Mouse (Mus musculus) intestine, embryonic 14.5 days (tissue): ENCODE data around the gene Cdh22. TPM values are rescaled to one million over a fixed set of nuclear protein-coding genes. Genes with fewer than 3 reads are reported as not detected.

ENCODE experiments used
- ATAC-seq: fragments of 200-750 bp; cut with Nextera tagmentation; replicated peaks from 2 replicates; pipeline ENCODE4 v1.8.0; 2017; ENCODE audit warnings: low read depth, moderate number of reproducible peaks, moderate TSS enrichment, moderate library complexity; ENCODE audit not compliant: low FRiP score, low TSS enrichment
- DNase-seq: peaks from one replicate; pipeline ENCODE4 v3.0.0-alpha.2; 2018; ENCODE audit warnings: low spot score
- H3K27ac ChIP-seq: fragments of 300-500 bp; sonication (generic); 2 replicates; pipeline ENCODE4 v1.5.1; 2014; ENCODE audit warnings: low read depth, mild to moderate bottlenecking, control low read depth
- H3K27me3 ChIP-seq: fragments of 300-500 bp; sonication (generic); replicated peaks from 2 replicates; pipeline ENCODE4 v1.6.1; 2014; ENCODE audit warnings: low read length, control low read depth; ENCODE audit not compliant: control insufficient read depth, insufficient read depth
- H3K36me3 ChIP-seq: fragments of 300-500 bp; sonication (generic); 2 replicates; pipeline ENCODE4 v1.6.1; 2014; ENCODE audit warnings: low read length, control low read depth; ENCODE audit not compliant: control insufficient read depth, insufficient read depth
- H3K4me1 ChIP-seq: fragments of 300-500 bp; sonication (generic); replicated peaks from 2 replicates; pipeline ENCODE4 v1.6.1; 2014; ENCODE audit warnings: low read length, control low read depth, mixed read lengths; ENCODE audit not compliant: control insufficient read depth, insufficient read depth
- H3K4me2 ChIP-seq: fragments of 300-500 bp; sonication (generic); 2 replicates; pipeline ENCODE4 v1.6.1; 2014; ENCODE audit warnings: low read length
- H3K4me3 ChIP-seq: fragments of 300-500 bp; sonication (generic); 2 replicates; pipeline ENCODE4 v1.5.1; 2014; ENCODE audit warnings: low read depth, low read length, control low read depth, mixed read lengths
- H3K9ac ChIP-seq: fragments of 300-500 bp; sonication (generic); 2 replicates; pipeline ENCODE4 v1.6.1; 2014; ENCODE audit warnings: mild to moderate bottlenecking, low read length
- H3K9me3 ChIP-seq: fragments of 300-500 bp; sonication (generic); 2 replicates; pipeline ENCODE4 v1.6.1; 2016; ENCODE audit warnings: low read length, control low read depth; ENCODE audit not compliant: control insufficient read depth
- WGBS: fragments of 180-500 bp; shearing (Covaris S2); extraction: QIAGEN DNeasy Blood & Tissue Kit; methylation state at CpG from one replicate; pipeline ENCODE4 v1.1.7; 2014; 5-methylcytosine and 5-hydroxymethylcytosine counted together
- polyA plus RNA-seq: library from polyadenylated mRNA; unstranded; fragments of >200 nt; fragmentation: Nextera tagmentation; extraction: Ambion mirVana; gene quantifications from 2 replicates; pipeline ENCODE4 v1.2.1, GENCODE M21; 2014

Gene Cdh22
- polyA plus RNA-seq, 1 experiment from 2014 or later, result 0.12 TPM

GRCm38 (mm10) chr2:165256213-165256612 lies 21.6 kb upstream of the Cdh22 start:
- Histone ChIP-seq H3K4me1 (no peaks in the 10 kb centered on the region), H3K9me3 (no peaks in the 10 kb centered on the region), H3K4me2 (no peak overlapping the region), H3K27ac (no peak overlapping the region), H3K4me3 (no peak overlapping the region), H3K27me3 (peaks cover 35% of the 10 kb centered on the region), H3K36me3 (no peaks in the 10 kb centered on the region), H3K9ac (no peak overlapping the region)
- DNase-seq, result no peak
- ATAC-seq, result no peak
- WGBS, result 64% methylated on average over 10 of the region's 10 CpGs

- H3K27me3 ChIP-seq, result peaks cover 35% of the 10 kb centered on the region
- ATAC-seq (no peak), DNase-seq (no peak)
- 3% methylated on average over 7 of the region's 10 CpGs for WGBS
- no peaks in the 10 kb centered on the region for H3K9me3 ChIP-seq
- no peak overlapping the region for H3K4me2 ChIP-seq
- no peaks in the 10 kb centered on the region for H3K4me1 ChIP-seq
- H3K9ac ChIP-seq, result no peak overlapping the region
- H3K36me3 ChIP-seq, result no peaks in the 10 kb centered on the region
- no peak overlapping the region for H3K27ac ChIP-seq
- H3K4me3 ChIP-seq, result no peak overlapping the region
These were observed 19.2 kb upstream of the Cdh22 start for GRCm38 (mm10) chr2:165253867-165254266.

- Histone ChIP-seq H3K4me3 (no peak overlapping the region), H3K36me3 (no peaks in the 10 kb centered on the region), H3K4me2 (no peak overlapping the region), H3K9me3 (no peaks in the 10 kb centered on the region), H3K27ac (no peak overlapping the region), H3K9ac (no peak overlapping the region), H3K4me1 (no peaks in the 10 kb centered on the region), H3K27me3 (peaks cover 35% of the 10 kb centered on the region)
- 72% methylated on average over 8 of the region's 8 CpGs for WGBS
- DNase-seq (no peak), ATAC-seq (no peak)
These were observed 18.6 kb upstream of the Cdh22 start for GRCm38 (mm10) chr2:165253269-165253668.

GRCm38 (mm10) chr2:165252801-165253200 lies 18.1 kb upstream of the Cdh22 start:
- Histone ChIP-seq H3K9me3 (no peaks in the 10 kb centered on the region), H3K36me3 (no peaks in the 10 kb centered on the region), H3K4me3 (no peak overlapping the region), H3K27me3 (peaks cover 36% of the 10 kb centered on the region), H3K4me2 (no peak overlapping the region), H3K4me1 (no peaks in the 10 kb centered on the region), H3K9ac (no peak overlapping the region), H3K27ac (no peak overlapping the region)
- ATAC-seq (no peak), DNase-seq (no peak)
- 55% methylated on average over 9 of the region's 9 CpGs for WGBS

- Histone ChIP-seq H3K4me3 (no peak overlapping the region), H3K4me1 (no peaks in the 10 kb centered on the region), H3K9me3 (no peaks in the 10 kb centered on the region), H3K36me3 (no peaks in the 10 kb centered on the region), H3K9ac (no peak overlapping the region), H3K27ac (no peak overlapping the region), H3K4me2 (no peak overlapping the region), H3K27me3 (peaks cover 40% of the 10 kb centered on the region)
- no peak for DNase-seq
- WGBS, result 77% methylated on average over 8 of the region's 8 CpGs
- ATAC-seq, result no peak
These were observed 17.7 kb upstream of the Cdh22 start for GRCm38 (mm10) chr2:165252381-165252780.

GRCm38 (mm10) chr2:165250903-165251302 lies 16.2 kb upstream of the Cdh22 start:
- H3K4me3 ChIP-seq, result no peak overlapping the region
- DNase-seq (no peak), ATAC-seq (no peak)
- no peak overlapping the region for H3K9ac ChIP-seq
- H3K4me2 ChIP-seq, result no peak overlapping the region
- peaks cover 48% of the 10 kb centered on the region for H3K27me3 ChIP-seq
- no peaks in the 10 kb centered on the region for H3K36me3 ChIP-seq
- H3K27ac ChIP-seq, result no peak overlapping the region
- 10% methylated on average over 1 of the region's 1 CpGs for WGBS
- no peaks in the 10 kb centered on the region for H3K4me1 ChIP-seq
- H3K9me3 ChIP-seq, result no peaks in the 10 kb centered on the region

GRCm38 (mm10) chr2:165248967-165249366 lies 14.3 kb upstream of the Cdh22 start:
- ATAC-seq (no peak), DNase-seq (no peak)
- H3K27me3 ChIP-seq, result peaks cover 54% of the 10 kb centered on the region
- no peak overlapping the region for H3K27ac ChIP-seq
- no peak overlapping the region for H3K4me3 ChIP-seq
- no peak overlapping the region for H3K4me2 ChIP-seq
- H3K36me3 ChIP-seq, result no peaks in the 10 kb centered on the region
- H3K9me3 ChIP-seq, result no peaks in the 10 kb centered on the region
- H3K4me1 ChIP-seq, result no peaks in the 10 kb centered on the region
- H3K9ac ChIP-seq, result no peak overlapping the region
- 12% methylated on average over 3 of the region's 3 CpGs for WGBS

GRCm38 (mm10) chr2:165246349-165246748 lies 11.7 kb upstream of the Cdh22 start:
- Histone ChIP-seq H3K9ac (no peak overlapping the region), H3K9me3 (no peaks in the 10 kb centered on the region), H3K4me3 (no peak overlapping the region), H3K4me1 (no peaks in the 10 kb centered on the region), H3K4me2 (no peak overlapping the region), H3K27ac (no peak overlapping the region), H3K36me3 (no peaks in the 10 kb centered on the region), H3K27me3 (peaks cover 60% of the 10 kb centered on the region)
- WGBS, result 14% methylated on average over 11 of the region's 11 CpGs
- ATAC-seq, result no peak
- no peak for DNase-seq

GRCm38 (mm10) chr2:165243122-165243720 lies 8.6 kb upstream of the Cdh22 start:
- no peak for DNase-seq
- Histone ChIP-seq H3K9me3 (no peaks in the 10 kb centered on the region), H3K9ac (no peak overlapping the region), H3K4me3 (no peak overlapping the region), H3K36me3 (no peaks in the 10 kb centered on the region), H3K4me2 (no peak overlapping the region), H3K27me3 (peaks cover 92% of the 10 kb centered on the region), H3K27ac (no peak overlapping the region), H3K4me1 (no peaks in the 10 kb centered on the region)
- 4% methylated on average over 11 of the region's 11 CpGs for WGBS
- ATAC-seq, result no peak
